Mouse (Mus musculus) cerebellum, adult 9-11 months (tissue): ENCODE measurements around the gene Xkr7.

Source experiments
- DNase-seq: peaks from one replicate; pipeline ENCODE4 v3.0.0; 2022

The Xkr7 gene

DNA sequence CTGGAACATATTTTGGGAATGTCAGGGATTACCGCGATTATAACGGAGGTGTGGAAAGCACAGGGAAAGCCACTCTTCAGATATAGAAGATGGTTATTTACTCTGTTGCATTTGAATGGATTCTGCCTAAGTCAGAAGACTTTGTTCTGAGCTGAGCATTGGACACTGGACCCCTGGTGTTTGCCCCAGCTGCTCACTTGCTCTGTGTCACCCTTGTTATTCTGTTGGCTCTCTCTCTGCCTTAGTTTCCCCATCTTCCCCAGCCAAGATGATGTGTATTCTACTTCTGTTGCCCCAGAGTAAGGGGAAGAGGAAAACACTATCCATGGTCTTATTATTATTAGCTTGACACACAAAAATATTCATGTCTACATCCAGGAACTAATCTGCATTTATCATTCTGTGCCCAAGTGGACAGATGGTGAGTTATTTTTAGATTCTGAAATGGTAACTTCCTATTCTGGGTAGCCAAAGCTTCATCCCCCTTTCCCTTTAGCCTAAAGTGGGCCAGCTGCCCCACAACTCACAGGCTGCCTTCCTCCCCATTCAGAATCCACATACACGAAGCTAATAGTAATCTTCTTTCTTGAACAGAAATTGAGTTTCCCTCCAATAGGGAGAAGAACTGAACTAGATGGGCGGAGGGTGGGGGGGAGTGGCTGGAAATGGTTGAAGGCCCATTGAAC, 2.0 kb downstream of the Xkr7 start:
- DNase-seq, result peak; percentile 76

DNA sequence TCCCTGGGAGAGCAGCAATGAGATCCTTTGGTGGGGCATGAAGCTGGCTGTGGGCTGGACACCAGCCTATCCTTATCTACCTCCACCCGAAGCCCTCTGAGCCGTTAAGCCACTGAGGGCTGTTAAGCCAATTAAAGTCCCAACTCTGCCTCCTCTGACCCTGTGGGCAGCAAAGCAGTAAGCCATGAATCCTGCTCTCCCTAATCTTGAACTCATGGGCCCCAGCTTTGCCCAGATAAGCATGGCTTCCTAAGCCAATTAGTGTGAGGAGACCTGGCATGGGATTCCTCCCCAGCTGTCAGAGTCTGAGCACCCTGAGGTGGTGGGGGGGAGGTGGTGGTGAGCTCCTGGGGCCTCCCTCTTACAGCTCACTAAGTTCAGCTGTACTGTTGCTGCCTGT, 5.0 kb downstream of the Xkr7 start:
- no peak for DNase-seq

DNA sequence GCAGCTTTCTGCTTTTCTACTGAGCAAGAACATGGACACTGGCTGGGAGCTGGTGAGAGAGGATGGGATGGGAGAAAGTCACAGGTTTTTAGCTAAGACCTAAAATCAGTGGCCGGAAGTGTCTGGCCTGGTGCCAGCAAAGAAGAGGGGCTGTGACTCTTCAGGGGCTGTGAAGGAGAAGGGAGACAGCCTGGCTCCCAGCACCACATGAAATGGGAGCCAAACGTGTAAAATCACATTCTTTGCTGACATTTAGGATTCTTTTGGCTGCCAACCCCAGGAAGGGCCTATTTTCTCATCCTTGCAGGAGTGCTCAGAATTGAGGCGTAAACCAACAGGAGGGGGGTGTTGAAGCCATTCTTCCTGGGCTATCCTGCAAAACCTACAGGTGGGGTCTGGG, 12.2 kb downstream of the Xkr7 start:
- peak; percentile 69 for DNase-seq

DNA sequence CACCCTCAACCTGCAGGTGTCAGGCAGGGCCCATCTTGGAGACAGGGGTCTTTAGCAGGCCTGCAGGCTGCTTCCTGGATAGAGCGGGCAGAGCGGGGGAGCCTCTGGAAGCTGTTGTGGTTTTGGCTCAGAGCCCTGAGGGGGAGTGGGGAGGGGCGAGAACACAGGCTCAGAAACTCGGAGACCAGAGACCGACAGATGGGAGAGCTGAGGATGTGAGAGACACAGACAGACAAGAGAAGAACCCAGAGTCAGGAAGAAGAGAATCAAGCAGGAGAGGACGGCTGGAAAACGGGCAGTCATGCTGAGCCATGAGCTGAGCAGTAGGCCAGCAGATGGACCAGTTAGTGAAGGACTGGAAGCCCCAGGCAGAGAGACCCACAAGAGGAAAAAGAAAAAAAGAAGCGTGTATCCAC, 14.2 kb downstream of the Xkr7 start:
- peak; percentile 73 for DNase-seq

DNA sequence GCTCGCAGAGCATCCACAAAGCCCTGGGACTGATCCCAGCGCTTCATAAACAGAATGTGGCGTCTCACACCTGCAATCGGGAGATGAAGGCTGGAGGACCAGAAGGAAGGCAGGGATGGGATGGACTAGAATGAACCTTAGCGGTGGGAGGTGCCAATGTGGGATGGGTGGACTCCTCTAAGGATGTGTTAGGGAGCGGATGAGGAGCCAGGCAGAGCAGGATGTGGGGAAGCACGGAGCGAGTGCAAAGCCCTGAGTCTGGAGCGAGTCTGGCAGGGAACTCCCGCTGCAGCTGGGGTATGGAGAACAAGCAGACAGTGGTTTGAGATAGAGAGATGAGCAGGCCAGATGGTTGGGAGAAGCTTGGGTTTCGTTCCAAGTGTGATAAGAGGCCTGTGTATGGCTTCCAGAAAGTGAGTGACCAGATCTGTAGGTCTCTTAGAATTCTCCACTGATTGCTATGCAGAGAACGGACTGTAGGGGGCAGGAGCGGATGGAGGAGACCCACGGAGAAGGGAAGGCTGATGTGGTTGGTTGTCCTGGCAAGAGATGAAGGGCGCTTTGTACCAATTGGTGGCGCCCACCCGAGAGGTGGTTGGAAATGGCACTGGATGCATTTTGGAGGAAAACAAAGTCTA, 16.3 kb downstream of the Xkr7 start:
- DNase-seq, result peak; percentile 84

DNA sequence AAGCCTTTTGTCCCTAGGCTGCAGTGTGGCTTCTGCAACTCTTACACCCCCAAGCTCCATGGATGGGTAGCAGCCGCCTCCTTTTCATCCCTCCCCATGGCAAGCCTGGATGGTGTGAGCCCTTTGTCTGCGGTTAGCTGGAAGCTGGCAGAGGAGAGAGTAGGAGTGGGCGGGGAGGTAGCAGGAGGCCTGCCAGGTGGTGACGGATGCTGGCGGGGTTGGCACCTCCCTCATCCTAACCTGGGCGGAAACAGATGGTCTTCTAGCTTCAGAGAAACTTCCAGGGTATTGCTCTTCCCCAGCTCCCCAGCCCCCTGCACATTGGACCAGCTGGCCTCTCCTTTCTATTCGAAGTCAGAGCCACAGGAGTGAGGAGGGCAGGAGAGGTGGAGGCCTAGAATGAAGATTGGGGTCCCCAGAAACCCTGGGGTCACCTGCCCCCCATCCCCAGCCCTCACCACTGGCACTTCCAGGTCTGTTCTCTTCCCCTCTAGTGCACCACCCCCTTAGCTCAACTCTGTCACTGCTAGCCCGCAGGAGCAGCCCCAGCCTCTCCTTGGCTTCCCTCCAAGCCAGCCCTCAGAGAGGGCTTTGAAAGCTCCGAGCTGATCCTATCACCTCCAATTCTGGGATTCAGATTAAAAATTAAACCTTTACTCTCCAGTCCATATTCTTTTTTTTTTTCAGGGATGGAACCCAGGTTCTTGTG, 17.8 kb downstream of the Xkr7 start:
- peak; percentile 98 for DNase-seq

DNA sequence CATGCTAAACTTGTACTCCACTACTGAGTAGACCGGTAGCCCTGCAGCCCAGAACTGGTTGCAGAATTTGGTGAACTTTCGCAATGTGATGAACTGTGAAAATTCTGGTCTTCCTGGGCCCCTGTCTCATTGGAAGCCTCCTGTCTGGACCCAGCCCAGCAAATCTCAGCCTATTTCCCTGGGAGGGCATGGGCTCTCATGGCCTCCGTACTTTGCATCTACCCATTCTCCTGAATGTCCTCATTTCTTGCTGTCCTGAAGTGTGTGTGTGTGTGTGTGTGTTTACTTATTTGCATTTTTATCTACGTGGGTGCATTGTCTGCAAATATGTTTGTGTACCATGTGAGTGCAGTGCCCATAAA, 18.3 kb downstream of the Xkr7 start:
- peak; percentile 52 for DNase-seq

DNA sequence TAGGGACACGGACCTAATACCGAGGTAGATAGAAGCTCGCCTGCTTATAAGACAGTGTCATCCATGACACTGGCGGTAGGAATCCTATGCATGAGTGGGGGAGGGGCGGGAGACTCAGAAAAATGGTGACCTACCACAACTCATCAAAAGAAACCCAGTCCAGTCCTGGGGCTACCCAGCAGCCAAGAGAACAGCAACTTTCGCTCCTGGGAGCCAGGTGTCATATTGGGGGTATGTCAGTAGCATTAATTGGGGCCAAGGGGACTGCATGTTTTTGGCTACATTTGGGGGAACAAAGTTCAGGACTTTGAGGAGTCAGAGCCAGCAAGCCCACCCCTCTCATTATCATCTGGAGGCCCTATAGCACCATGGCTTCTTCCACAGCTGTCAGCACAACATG, 19.4 kb downstream of the Xkr7 start:
- peak; percentile 55 for DNase-seq

DNA sequence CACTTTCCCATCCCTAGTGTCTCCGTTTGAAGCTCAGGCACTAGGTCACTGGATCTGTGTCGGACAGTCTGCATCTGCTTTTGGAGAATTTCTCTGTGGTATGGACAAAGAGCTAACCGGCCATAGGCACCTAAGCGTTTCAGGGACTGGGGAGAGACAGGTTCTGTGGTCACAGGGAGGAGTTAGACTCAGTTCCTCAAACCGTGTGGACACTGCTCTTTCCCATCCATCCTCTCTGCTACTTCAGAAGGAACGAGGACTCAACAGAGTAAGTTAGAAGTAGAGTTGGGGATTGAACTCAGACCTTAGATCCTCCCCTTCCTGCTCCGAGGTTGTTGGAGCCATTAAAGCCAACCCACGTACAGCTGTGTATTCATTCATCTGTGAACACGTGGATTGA, 19.9 kb downstream of the Xkr7 start:
- DNase-seq, result no peak

DNA sequence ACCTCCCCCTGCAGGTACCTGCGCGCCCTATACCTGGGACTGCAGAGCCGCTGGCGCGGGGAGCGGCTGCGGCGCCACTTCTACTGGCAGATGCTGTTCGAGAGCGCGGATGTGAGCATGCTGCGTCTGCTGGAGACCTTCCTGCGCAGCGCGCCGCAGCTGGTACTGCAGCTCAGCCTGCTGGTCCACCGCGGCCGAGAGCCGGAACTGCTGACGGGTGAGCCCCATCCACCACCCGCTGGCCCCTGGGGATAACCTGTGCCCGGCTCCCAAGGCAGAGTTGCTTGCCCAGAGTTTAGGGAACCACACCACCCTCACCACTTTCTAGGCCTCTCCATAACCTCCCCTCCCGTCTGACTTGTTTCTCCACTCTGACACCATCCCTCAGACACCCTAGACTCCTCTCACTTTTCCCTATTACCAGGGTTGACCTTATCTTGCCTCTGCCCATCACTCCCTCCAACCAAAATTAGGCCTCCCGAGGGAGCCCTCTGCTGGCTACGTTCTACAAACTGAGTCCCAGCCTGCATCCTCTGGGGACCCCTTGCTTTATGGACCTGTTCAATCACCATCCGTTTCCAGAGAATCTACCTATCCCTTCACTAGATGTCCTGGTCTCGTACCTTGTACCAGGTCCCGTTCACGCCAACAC, 21.2 kb downstream of the Xkr7 start:
- peak; percentile 64 for DNase-seq

DNA sequence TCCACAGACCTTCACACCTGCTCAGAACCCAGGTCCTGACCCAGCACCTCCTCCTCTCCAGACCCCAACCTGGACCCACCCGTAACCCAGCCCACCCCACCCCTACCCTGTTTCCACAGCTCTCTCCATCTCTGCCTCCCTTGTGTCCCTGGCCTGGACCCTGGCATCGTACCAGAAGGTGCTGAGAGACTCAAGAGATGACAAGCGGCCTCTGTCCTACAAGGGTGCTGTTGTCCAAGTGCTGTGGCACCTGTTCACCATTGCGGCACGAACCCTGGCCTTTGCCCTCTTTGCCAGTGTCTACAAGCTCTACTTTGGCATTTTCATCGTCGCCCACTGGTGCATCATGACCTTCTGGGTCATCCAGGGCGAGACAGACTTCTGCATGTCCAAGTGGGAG, 22.2 kb downstream of the Xkr7 start:
- peak; percentile 59 for DNase-seq

DNA sequence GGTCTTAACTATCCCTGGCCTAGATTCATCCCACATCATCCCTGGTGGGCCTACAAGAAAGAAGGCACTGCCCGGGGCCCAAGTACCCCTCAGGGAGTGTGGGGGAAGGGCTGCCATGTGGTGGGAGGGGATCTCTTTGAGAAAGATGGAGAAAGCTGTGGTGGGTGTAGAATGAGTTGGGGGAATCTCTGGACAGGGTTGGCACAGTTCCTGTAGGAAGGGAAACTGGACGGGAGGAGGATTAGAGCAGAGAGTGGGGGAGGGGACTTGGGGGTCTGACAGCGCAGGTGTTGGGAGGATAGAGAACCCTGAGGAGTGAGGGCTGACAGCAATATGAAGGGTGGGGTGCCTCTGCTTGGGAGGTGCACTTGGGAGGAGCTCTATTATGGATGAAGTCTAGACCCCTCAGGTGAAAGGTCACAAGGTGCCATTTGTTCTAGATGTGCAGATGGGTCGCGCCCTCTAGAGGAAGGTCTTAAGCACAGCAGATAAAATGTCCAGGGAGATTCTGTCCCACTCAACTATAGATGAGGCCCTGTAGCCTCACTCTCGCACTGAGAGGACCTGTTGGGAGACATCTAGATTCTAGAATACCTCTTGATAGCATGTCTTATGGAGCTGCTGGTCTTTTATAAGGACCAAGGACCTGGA, 23.7 kb downstream of the Xkr7 start:
- peak; percentile 61 for DNase-seq

DNA sequence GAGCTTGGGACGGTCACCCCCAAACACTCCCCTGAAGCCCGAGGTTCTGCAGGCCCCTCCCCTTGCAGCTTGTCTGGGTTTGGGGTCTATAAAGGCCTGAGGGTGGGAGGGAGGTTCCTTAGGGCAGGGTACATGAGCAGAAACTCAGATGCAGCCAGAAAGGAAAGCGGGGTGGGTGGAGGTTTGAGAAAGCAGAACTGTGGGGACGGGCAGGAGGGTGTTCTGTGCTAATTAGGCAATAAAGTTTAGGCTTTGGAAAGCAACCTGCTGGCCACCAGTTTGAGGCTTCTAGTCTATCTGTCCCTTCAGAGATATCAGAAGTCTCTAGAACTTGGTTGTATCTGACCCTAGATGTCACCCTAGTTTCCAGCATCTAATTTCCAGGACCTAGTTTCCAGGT, 26.7 kb downstream of the Xkr7 start:
- no peak for DNase-seq

DNA sequence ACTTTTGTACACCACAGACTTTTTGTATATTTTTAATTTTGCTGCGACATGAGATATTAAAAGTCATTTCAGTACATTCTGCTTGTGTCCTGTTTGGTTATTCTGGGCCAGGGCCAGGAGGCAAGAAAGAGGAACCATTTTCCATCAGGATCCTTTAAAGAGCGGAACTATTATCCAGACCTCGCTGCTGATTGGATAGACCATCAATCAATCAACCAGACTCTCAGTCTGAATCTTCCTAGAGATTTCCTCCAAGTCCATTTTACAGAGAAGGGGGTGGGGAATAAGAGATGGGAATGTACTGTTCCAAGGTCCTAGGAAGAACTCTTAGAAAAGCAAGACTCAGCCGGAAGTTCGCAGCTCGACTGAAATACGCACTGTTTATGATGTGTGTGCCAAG, 28.6 kb downstream of the Xkr7 start:
- DNase-seq, result no peak

DNA sequence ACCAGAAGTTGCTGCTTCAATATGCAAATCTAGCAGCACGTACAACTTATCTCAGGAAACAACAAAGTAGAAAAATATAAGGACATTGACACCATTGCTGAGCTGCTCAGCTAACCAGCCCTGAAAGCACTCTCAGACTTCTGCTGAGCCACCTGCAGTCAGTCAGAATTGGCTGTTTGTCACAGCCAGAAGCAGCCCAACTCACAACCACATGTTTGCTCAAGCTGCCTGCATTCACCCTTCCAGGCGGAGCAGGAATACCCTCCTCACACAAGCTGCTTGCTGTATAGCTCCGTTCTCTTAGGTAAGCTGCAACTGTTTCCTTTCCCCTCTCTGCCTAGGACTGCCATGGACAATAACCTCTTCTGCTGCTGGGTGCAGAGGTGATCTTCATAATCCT, 31.7 kb downstream of the Xkr7 start:
- DNase-seq, result no peak

DNA sequence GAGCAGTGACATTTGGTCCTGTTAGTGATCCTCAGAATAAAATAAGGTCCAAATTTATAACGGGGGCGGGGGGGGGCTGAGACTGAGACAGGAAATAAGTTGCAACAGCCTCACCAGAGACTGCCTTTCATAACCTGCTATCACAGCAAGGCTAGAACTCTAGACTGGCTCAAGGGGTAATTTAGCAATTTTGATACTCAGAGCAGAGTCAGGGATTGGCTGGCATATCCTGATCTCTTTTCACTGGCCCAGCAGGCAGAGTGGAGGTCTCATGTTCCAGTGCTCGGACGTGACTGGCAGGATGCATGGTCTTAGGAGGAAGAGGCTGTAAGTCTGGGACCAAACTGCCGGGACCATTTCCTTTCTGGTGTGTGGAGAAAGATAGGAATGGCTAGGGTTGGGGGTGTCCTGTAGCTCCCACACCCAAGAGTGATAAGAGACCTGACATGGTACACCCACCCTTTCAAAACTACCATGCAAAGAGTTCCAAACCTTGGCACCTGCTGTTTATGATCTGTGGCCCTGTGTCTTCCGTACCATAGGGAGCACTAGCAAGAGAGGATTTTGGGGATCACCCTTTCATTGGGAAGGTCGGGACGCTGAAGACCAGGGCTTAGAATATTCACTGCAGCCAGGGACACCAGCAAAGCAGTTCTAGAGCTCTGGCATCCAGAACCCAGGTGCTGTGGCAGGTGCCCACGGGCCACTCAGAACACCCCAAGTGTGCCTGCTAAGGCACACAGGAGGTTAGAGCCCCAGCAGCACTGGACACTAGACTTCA, 32.7 kb downstream of the Xkr7 start:
- no peak for DNase-seq

DNA sequence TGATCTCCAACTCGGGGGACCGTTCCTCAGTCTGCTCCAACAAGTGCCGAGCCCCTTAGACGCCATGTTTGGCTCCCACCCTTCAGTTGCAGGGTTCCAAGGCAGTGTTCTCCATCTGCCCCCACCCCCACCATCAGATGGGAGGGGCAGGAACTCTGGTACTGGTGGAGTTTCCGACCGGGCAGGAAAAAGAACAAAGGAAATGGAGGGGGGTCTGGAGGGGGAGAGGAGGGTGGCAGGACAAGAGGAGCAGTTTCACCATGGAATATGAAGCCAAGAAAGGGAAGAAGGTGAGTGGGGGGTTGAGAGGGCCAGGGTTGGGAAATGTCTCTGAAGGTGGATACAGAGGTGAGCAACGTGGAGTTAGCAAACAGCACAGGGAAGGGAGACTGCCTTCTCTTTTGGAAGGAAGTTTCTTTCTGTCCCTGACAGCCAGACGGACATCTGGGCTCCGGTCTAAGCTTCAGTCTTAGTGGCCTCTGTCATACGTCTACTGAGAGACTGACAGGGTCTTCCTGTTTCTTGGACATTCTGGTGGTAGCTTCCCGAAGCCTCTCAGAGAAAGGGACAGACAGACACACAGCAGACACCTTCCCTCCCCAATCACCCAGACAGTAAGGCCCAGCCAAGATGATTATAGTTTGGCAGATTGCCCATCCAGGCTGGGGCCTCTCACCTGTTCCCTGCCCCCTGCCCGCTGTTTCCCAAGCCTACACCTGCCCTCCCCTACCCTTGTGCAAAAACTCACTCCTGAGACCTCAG, 34.3 kb downstream of the Xkr7 start, which contains the start of gene Ccm2l:
Gene Ccm2l (plus strand): TSS at position 209 of the 762 bp plus-strand sequence.
- DNase-seq, result no peak

DNA sequence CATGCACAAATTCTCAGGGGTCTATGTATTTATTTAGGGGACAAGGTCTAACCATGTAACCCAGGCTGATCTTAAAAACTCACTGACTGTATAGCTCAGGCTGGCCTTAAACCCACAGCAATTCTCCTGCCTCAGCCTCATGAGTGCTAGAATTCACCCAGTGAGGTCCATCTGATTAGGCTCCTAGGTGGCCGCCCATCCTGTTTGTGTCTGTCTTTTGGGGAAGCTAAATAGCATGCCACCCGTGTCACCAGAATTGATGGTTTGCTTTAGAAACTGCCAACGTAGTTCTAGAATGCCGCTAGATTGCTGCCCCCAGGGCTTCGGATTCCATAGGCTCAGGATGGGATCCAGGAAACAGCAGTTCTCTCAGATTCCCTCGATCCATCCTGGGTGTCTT, 35.3 kb downstream of the Xkr7 start:
- DNase-seq, result no peak

DNA sequence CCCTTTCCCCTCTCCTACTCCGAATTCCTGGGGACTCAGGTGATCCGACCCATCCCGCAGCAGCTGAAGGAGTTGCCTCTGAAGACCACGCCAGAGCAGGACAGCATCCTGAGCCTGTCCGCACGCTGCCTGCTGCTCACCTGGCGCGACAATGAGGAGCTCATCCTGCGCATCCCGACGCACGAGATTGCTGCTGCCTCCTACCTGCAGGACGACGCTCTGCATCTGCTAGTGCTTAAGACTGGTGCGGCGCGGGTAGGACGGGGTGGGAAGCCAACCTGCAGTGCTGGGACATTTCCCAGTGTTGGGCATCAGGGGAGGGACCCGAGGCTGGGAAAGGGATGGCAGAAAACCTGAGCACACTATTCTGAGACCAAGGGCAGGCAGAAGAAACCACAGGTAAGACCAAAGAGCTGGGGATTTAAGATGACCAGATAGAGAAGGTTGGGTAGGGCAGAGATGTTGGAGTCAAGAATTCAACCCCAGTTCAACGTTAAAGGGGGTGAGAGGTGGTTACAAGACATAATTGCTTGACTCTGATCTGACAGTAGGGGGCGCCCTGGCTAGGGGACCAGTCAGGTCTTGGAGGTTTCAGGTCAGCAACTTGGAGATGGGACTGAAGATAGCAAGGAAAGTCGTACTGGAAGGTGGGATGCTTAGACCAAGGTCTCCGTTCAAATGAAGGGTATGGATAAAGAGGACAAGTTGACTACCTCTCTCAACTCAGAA, 39.3 kb downstream of the Xkr7 start:
- peak; percentile 59 for DNase-seq

DNA sequence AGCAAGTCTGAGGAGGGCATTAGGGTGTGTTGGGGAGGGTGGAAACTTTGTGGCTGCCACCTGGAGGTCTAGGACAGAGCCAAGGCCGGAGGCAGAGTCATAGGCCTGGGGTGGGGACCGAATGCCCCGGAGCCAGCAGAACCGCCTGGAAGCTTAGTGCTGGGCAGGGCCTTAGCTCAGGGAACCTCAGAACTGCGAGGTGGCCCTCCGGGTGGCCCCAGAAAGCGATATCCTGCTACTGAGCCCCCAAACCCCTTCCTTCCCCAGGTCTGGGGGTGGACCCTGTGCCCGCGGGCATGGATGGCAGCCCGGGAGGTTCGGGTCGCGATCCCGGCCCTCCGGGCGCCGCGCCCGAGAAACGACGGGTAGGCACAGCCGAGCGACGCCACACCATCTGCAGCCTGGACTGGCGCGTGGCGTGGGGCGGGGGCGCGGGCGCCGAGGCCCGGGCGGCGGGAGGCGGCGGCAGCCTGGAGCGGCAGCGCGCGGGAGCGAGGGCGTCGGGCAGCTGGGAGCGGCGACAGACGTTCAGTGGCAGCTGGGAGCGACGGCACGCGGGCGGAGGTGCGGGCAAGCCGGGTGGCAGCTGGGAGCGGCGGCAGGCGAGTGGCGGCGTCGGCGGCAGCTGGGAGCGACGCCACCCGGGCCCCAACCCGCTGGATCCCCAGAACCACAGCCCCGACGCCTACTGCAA, 40.0 kb downstream of the Xkr7 start:
- DNase-seq, result peak; percentile 46
